Mouse (Mus musculus) gastrocnemius, adult 8-10 months (tissue): ENCODE data around the gene Crhr2. TPM values are rescaled to one million over a fixed set of nuclear protein-coding genes. Genes with fewer than 3 reads are reported as not detected.

ENCODE experiments used
- DNase-seq, 2 experiments: peaks; one replicate each; pipeline ENCODE4 v3.0.0; 2022; ENCODE audit warnings: low spot score in 2 of 2
- total RNA-seq, 4 experiments: library from RNA; stranded (reverse); gene quantifications; 2 replicates each; pipeline ENCODE4 v1.2.4; 2022

Gene Crhr2
- total RNA-seq, 4 experiments from 2014 or later, result 17.2 to 21.4 (median 17.7) TPM

DNA sequence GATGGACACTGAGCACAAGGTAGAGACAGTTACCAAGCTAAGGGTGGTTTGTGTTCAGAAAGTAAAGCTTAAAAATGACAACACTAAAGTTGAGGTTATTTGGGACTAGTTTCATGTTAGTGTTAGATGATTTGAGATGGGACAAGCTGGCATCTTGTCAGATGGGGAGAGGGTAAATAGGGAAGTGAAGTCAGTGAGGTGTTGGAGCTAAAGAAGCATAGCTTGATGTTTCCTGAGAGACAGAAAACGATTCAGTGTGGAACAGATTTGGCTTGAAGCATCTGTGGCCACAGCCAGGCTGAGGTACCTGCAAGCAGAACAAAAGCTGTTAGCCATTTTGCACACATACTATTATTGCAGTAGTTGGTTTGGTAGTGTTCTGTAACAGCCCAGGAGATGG is 87.5 kb downstream of the Crhr2 start:
- no peak for DNase-seq

DNA sequence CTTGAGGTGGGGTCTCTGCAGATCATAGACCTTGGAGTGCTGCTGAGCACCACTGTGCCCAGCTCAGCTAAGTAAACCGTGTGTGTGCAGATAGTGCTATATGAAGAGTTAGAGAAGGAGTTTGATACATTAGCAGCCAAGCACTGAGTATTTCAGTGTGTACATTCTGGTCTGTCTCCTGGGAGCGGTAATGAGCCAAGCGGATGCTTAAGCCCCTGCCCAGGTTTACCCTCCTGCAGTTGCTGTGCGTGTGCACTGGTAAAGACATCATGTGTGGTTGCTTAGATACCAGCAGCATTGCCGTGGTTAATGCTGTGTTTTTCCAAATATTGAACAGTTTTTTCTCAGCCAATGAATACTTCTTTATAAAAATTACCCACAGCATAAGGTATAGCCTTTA is 88.3 kb downstream of the Crhr2 start:
- DNase-seq, result no peak

DNA sequence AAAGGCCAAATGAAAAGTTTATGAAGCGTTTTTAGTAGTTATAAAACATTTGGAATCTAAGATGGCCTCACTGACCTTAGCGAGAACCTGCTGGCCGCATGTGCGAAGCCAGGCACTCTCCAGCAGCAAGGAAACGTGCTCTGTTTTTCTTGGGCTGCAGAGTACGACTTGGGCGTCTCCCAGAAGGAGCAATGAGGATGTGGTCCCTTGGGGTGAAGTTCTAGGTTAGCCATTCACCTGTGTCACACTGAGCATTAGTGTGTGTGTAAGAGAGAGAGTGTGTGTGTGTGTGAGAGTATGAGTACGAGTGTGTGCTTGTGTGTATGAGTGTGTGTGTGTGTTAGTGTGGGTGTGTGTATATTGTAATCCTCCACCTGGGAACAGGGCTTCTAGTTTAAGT is 89.6 kb downstream of the Crhr2 start:
- DNase-seq, result no peak

Other genes starting within 250 kb of the Crhr2 start
- 1 to 10 TPM; 7.0 to 8.9 (median 7.9) TPM for gene Nod1, start 160.4 kb downstream of the Crhr2 start, total RNA-seq
- 10 to 100 TPM in 1 of 4 experiments, 1 to 10 TPM in 3; 8.0 to 10.1 (median 8.7) TPM for gene Ggct, start 140.1 kb downstream of the Crhr2 start, total RNA-seq
- 10 to 100 TPM; 59.6 to 64.6 (median 60.4) TPM for gene Gars, start 95.0 kb downstream of the Crhr2 start, total RNA-seq
- gene Inmt, start 42.0 kb upstream of the Crhr2 start, total RNA-seq, result 10 to 100 TPM; 10.4 to 90.9 (median 28.7) TPM
- 1 to 10 TPM; 1.3 to 3.1 (median 2.2) TPM for gene Mindy4, start 70.4 kb upstream of the Crhr2 start, total RNA-seq
- gene Aqp1, start 203.4 kb upstream of the Crhr2 start, total RNA-seq, result 100 to 1,000 TPM; 145 to 259 (median 191) TPM
- not detected for gene Ghrhr, start 243.3 kb upstream of the Crhr2 start, total RNA-seq